ENCODE assay signal across 8 mouse cellular contexts in the genomic region with DNA sequence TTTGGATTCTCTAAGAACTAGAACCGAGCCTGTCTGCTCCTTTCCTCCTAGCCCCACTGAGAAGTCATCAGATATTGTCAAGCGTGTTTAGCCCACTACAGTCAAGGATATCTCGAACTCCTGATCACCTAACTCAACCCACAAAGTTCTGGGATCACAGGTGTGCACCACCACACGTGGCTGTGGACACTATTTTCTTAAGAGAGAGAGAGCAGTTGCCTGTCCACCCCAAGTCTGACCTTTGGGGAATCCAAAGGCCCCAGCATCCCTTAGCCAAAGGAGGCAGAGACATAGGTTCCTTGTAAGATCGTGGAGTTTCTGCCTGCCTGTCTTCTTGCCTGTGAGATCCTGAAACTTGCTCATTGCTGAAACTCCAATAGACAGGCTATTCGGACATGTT. TPM values are rescaled to one million over a fixed set of nuclear protein-coding genes. Genes with fewer than 3 reads are reported as not detected.
DNase-seq lines count a peak whose midpoint lies in the region; ATAC-seq and TF ChIP-seq lines count a peak whose summit lies in the region.

No protein-coding gene starts in this region.

- peak overlapping the region; percentile 62 for H3K4me2 ChIP-seq in hindbrain, embryonic 14.5 days (replicated peaks)
- peak overlapping the region; percentile 58 for H3K4me2 ChIP-seq in midbrain, embryonic 15.5 days

- peak overlapping the region; percentile 66 for H3K4me3 ChIP-seq in kidney, adult 2 months (ENCODE audit: insufficient read depth, low read depth, low read length)
- H3K4me3 ChIP-seq in cortical plate, adult 2 months (ENCODE audit: insufficient read depth, low read length): peak overlapping the region; percentile 99
- peak overlapping the region; percentile 58 for H3K4me3 ChIP-seq in hindbrain, embryonic 14.5 days (replicated peaks; ENCODE audit: low read length)
- H3K4me3 ChIP-seq in midbrain, embryonic 15.5 days: peak overlapping the region; percentile 66

- DNase-seq in kidney, adult 2 months: no peak
- no peak for DNase-seq in kidney, adult 9 months
- DNase-seq in hindbrain, embryonic 14.5 days (ENCODE audit: low spot score): peak; percentile 39
- DNase-seq in gastrocnemius, adult 18-20 months (ENCODE audit: low spot score): no peak
- no peak for DNase-seq in ovary, adult 18-20 months (ENCODE audit: low spot score)
- no peak for DNase-seq in layer of hippocampus, adult 8-10 months (ENCODE audit: low spot score in 2 of 2)

- peaks cover 5% of the 10 kb centered on the region; the same call in 1 of the 2 replicates for H3K36me3 ChIP-seq in kidney, adult 2 months (ENCODE audit: control insufficient read depth, insufficient read depth, low read length)
- H3K36me3 ChIP-seq in hindbrain, embryonic 14.5 days (replicated peaks; ENCODE audit: control insufficient read depth, insufficient read depth): peaks cover 26% of the 10 kb centered on the region
- H3K36me3 ChIP-seq in midbrain, embryonic 15.5 days (replicated peaks): peaks cover 21% of the 10 kb centered on the region; the same call in 1 of the 2 replicates

- H3K9ac ChIP-seq in hindbrain, embryonic 14.5 days: peak overlapping the region; percentile 73
- H3K9ac ChIP-seq in midbrain, embryonic 15.5 days: peak overlapping the region; percentile 58

- no peaks in the 10 kb centered on the region for H3K9me3 ChIP-seq in hindbrain, embryonic 14.5 days (ENCODE audit: control insufficient read depth, low read length)
- no peaks in the 10 kb centered on the region for H3K9me3 ChIP-seq in midbrain, embryonic 15.5 days

- TF ChIP-seq POLR2A in kidney, adult 2 months (IDR thresholded peaks at IDR 0.05; ENCODE audit: low read depth, low read length): no peak
- no peak for TF ChIP-seq POLR2A in cortical plate, adult 2 months (IDR thresholded peaks at IDR 0.05; ENCODE audit: extremely low read depth, insufficient read depth, low read length)

- ATAC-seq in hindbrain, embryonic 14.5 days (ENCODE audit: low FRiP score): no peak
- peak; percentile 19 for ATAC-seq in midbrain, embryonic 15.5 days (replicated peaks)

- H3K27ac ChIP-seq in kidney, adult 2 months (ENCODE audit: insufficient read depth, low read depth, low read length): peak overlapping the region; percentile 64; the same call in 1 of the 2 replicates
- H3K27ac ChIP-seq in cortical plate, adult 2 months (ENCODE audit: insufficient read depth, low read length): peak overlapping the region; percentile 67
- peak overlapping the region; percentile 82 for H3K27ac ChIP-seq in hindbrain, embryonic 14.5 days
- H3K27ac ChIP-seq in midbrain, embryonic 15.5 days: peak overlapping the region; percentile 93

- H3K4me1 ChIP-seq in kidney, adult 2 months (ENCODE audit: control insufficient read depth, insufficient read depth, low read length): peaks cover 7% of the 10 kb centered on the region; the same call in 1 of the 2 replicates
- no peaks in the 10 kb centered on the region; the same call in 1 of the 2 replicates for H3K4me1 ChIP-seq in cortical plate, adult 2 months (ENCODE audit: control insufficient read depth, insufficient read depth, low read length)
- peaks cover 17% of the 10 kb centered on the region for H3K4me1 ChIP-seq in hindbrain, embryonic 14.5 days (replicated peaks; ENCODE audit: control insufficient read depth, insufficient read depth, low read length)
- H3K4me1 ChIP-seq in midbrain, embryonic 15.5 days: peaks cover 19% of the 10 kb centered on the region

- no peak for TF ChIP-seq CTCF in kidney, adult 2 months (conservative IDR thresholded peaks at IDR 0.05; ENCODE audit: insufficient read depth, insufficient read length, low read depth, low read length)
- TF ChIP-seq CTCF in cortical plate, adult 2 months (IDR thresholded peaks at IDR 0.05; ENCODE audit: extremely low read depth, insufficient read depth, low read length): no peak

- 29% methylated on average over 6 of the region's 6 CpGs for WGBS in kidney, adult 2 months
- 26% methylated on average over 6 of the region's 6 CpGs for WGBS in hindbrain, embryonic 14.5 days
- 22% methylated on average over 6 of the region's 6 CpGs for WGBS in midbrain, embryonic 15.5 days

- H3K27me3 ChIP-seq in kidney, adult 2 months (replicated peaks; ENCODE audit: control insufficient read depth, insufficient read depth, low read length): no peaks in the 10 kb centered on the region
- no peaks in the 10 kb centered on the region for H3K27me3 ChIP-seq in hindbrain, embryonic 14.5 days (ENCODE audit: control insufficient read depth, insufficient read depth, low read length)
- no peaks in the 10 kb centered on the region for H3K27me3 ChIP-seq in midbrain, embryonic 15.5 days (replicated peaks)

RNA-seq across cellular contexts. Expression of gene Rpl31, which starts 0.6 kb away (rescaled TPM):
- 209 and 261 TPM in 2 replicates for polyA plus RNA-seq in kidney, adult 2 months (2012; rRNA removed)
- 784 and 793 TPM in 2 replicates for polyA plus RNA-seq in cortical plate, adult 2 months (2012; rRNA removed)
- polyA plus RNA-seq in hindbrain, embryonic 14.5 days (2014; fragmentation: Nextera tagmentation; extraction: Ambion mirVana): 356 and 445 TPM in 2 replicates
- polyA plus RNA-seq in midbrain, embryonic 15.5 days (2015; fragmentation: Nextera tagmentation; extraction: Ambion mirVana): 250 and 292 TPM in 2 replicates
- total RNA-seq in gastrocnemius, adult 18-20 months (2021): 100 to 1,000 TPM; 594 to 605 TPM
- 100 to 1,000 TPM; 451 to 581 (median 500) TPM for total RNA-seq in layer of hippocampus, adult 8-10 months (2022)
